Mouse (Mus musculus): ENCODE data around the gene Srbd1. TPM values are rescaled to one million over a fixed set of nuclear protein-coding genes. Genes with fewer than 3 reads are reported as not detected.

Gene Srbd1
- total and polyA plus RNA-seq, 3 experiments: 8.9 to 33.3 (median 26.6) TPM

GRCm38 (mm10) chr17:86089893-86090588 lies 54.9 kb downstream of the Srbd1 start:
- TF ChIP-seq POLR2AphosphoS5 (IDR thresholded peaks at IDR 0.05; ENCODE audit: insufficient replicate concordance, low read depth, low read length) (no peak), TAL1 (conservative IDR thresholded peaks at IDR 0.05; ENCODE audit: low read depth, low read length) (no peak), CTCF (IDR thresholded peaks at IDR 0.05; ENCODE audit: low read depth, low read length) (no peak), GATA2 (IDR thresholded peaks at IDR 0.05; ENCODE audit: borderline replicate concordance, low read depth, low read length) (no peak), GATA1 (IDR thresholded peaks at IDR 0.05; ENCODE audit: borderline replicate concordance, low read length) (no peak)
- DNase-seq (ENCODE audit: low spot score) (no peak), ATAC-seq (ENCODE audit: extremely low read depth, insufficient number of reproducible peaks, low FRiP score, poor library complexity, severe bottlenecking) (no peak)
- no peaks in the 10 kb centered on the region for H3K27me3 ChIP-seq (ENCODE audit: insufficient read depth, low read length)
- no peaks in the 10 kb centered on the region; the same call in 1 of the 2 replicates for H3K4me1 ChIP-seq (ENCODE audit: insufficient read depth, low read depth, low read length)
- no peaks in the 10 kb centered on the region for H3K9me3 ChIP-seq (replicated peaks)
- H3K36me3 ChIP-seq (replicated peaks): peaks cover 58% of the 10 kb centered on the region
- H3K4me3 ChIP-seq (ENCODE audit: low read depth, low read length): no peak overlapping the region

DNA sequence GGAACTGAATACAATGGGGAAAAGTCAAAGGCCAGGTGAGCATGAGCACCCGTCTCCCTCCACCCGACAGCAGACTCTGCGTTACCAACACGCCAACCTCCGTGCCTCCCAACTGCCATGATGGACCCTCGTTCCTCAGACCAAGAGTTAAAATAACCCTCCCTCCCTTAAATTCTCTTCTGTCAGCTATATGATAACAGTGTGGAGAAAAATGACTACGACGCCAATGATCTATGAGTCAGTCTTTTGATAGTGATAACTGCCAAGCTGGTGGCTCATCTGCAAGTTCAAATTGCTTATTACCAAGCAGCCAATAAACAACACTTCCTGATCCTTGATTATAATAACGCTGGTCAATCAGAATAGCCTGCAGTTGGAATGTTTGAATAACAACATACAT lies 57.1 kb downstream of the Srbd1 start:
- Histone ChIP-seq H3K4me1 (ENCODE audit: insufficient read depth, low read depth, low read length) (no peaks in the 10 kb centered on the region; the same call in 1 of the 2 replicates), H3K9me3 (replicated peaks) (no peaks in the 10 kb centered on the region), H3K27me3 (ENCODE audit: insufficient read depth, low read length) (no peaks in the 10 kb centered on the region), H3K36me3 (replicated peaks) (peaks cover 59% of the 10 kb centered on the region), H3K4me3 (ENCODE audit: low read depth, low read length) (no peak overlapping the region)
- TF ChIP-seq CTCF (IDR thresholded peaks at IDR 0.05; ENCODE audit: low read depth, low read length) (no peak), GATA1 (IDR thresholded peaks at IDR 0.05; ENCODE audit: borderline replicate concordance, low read length) (no peak), POLR2AphosphoS5 (IDR thresholded peaks at IDR 0.05; ENCODE audit: insufficient replicate concordance, low read depth, low read length) (no peak), TAL1 (conservative IDR thresholded peaks at IDR 0.05; ENCODE audit: low read depth, low read length) (no peak), GATA2 (IDR thresholded peaks at IDR 0.05; ENCODE audit: borderline replicate concordance, low read depth, low read length) (no peak)
- no peak for ATAC-seq (ENCODE audit: extremely low read depth, insufficient number of reproducible peaks, low FRiP score, poor library complexity, severe bottlenecking)
- DNase-seq (ENCODE audit: low spot score): no peak

DNA sequence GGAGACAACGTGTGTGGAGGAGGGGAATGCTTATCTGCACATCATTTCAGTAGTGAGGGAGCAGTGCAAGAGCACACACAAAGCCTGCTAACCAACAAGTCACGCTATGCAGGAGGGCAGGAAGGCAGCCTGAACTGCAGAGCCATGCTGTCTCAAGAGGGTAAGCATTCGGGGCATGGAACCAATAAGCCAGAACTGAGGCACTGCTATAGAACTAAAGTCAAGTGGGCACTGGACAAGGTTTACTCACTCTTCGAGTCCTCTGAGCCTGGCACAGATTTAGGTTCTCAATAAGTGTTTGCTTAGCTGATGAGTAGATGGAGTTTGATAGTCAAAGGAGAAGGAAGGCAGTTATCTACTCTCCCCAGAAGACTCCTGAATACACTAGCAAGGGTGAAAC lies 58.8 kb downstream of the Srbd1 start:
- Histone ChIP-seq H3K9me3 (replicated peaks) (no peaks in the 10 kb centered on the region), H3K4me1 (ENCODE audit: insufficient read depth, low read depth, low read length) (no peaks in the 10 kb centered on the region), H3K27me3 (ENCODE audit: insufficient read depth, low read length) (no peaks in the 10 kb centered on the region), H3K36me3 (replicated peaks) (peaks cover 57% of the 10 kb centered on the region), H3K4me3 (ENCODE audit: low read depth, low read length) (no peak overlapping the region)
- no peak for DNase-seq (ENCODE audit: low spot score)
- TF ChIP-seq GATA1 (IDR thresholded peaks at IDR 0.05; ENCODE audit: borderline replicate concordance, low read length): no peak
- no peak for TF ChIP-seq POLR2AphosphoS5 (IDR thresholded peaks at IDR 0.05; ENCODE audit: insufficient replicate concordance, low read depth, low read length)
- no peak for TF ChIP-seq CTCF (IDR thresholded peaks at IDR 0.05; ENCODE audit: low read depth, low read length)
- TF ChIP-seq TAL1 (conservative IDR thresholded peaks at IDR 0.05; ENCODE audit: low read depth, low read length): no peak
- no peak for TF ChIP-seq GATA2 (IDR thresholded peaks at IDR 0.05; ENCODE audit: borderline replicate concordance, low read depth, low read length)
- no peak for ATAC-seq (ENCODE audit: extremely low read depth, insufficient number of reproducible peaks, low FRiP score, poor library complexity, severe bottlenecking)

DNA sequence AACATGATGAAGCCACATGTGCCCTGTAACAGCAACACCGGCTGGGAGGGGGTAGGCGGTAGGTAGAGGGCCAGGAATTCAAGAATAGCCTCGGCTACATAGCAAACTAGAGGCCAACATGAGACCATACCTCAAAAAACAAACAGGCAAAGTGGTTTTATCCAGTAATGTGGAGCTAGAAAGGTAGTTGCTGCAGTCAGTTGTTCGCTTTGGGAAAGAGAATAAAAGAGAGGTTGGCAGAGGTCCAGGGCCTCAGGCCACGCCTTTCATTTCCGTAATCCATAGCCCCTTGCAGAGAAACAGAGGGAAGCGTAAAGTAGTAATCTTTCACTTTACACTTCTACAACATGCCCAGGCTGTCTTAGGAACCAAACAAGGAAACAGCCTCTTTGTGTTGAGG lies 61.8 kb downstream of the Srbd1 start:
- Histone ChIP-seq H3K36me3 (replicated peaks) (peaks cover 59% of the 10 kb centered on the region), H3K27me3 (ENCODE audit: insufficient read depth, low read length) (no peaks in the 10 kb centered on the region), H3K9me3 (replicated peaks) (no peaks in the 10 kb centered on the region), H3K4me1 (ENCODE audit: insufficient read depth, low read depth, low read length) (no peaks in the 10 kb centered on the region), H3K4me3 (ENCODE audit: low read depth, low read length) (no peak overlapping the region)
- DNase-seq (ENCODE audit: low spot score) (no peak), ATAC-seq (ENCODE audit: extremely low read depth, insufficient number of reproducible peaks, low FRiP score, poor library complexity, severe bottlenecking) (no peak)
- no peak for TF ChIP-seq POLR2AphosphoS5 (IDR thresholded peaks at IDR 0.05; ENCODE audit: insufficient replicate concordance, low read depth, low read length)
- TF ChIP-seq GATA2 (IDR thresholded peaks at IDR 0.05; ENCODE audit: borderline replicate concordance, low read depth, low read length): no peak
- TF ChIP-seq TAL1 (conservative IDR thresholded peaks at IDR 0.05; ENCODE audit: low read depth, low read length): no peak

GRCm38 (mm10) chr17:86078060-86078459 lies 66.9 kb downstream of the Srbd1 start:
- Histone ChIP-seq H3K27me3 (ENCODE audit: insufficient read depth, low read length) (no peaks in the 10 kb centered on the region), H3K36me3 (replicated peaks) (peaks cover 51% of the 10 kb centered on the region), H3K9me3 (replicated peaks) (no peaks in the 10 kb centered on the region), H3K4me3 (ENCODE audit: low read depth, low read length) (no peak overlapping the region), H3K4me1 (ENCODE audit: insufficient read depth, low read depth, low read length) (no peaks in the 10 kb centered on the region)
- ATAC-seq (ENCODE audit: extremely low read depth, insufficient number of reproducible peaks, low FRiP score, poor library complexity, severe bottlenecking): no peak
- TF ChIP-seq CTCF (IDR thresholded peaks at IDR 0.05; ENCODE audit: low read depth, low read length): no peak
- TF ChIP-seq POLR2AphosphoS5 (IDR thresholded peaks at IDR 0.05; ENCODE audit: insufficient replicate concordance, low read depth, low read length): no peak
- no peak for TF ChIP-seq GATA1 (IDR thresholded peaks at IDR 0.05; ENCODE audit: borderline replicate concordance, low read length)
- no peak for TF ChIP-seq TAL1 (conservative IDR thresholded peaks at IDR 0.05; ENCODE audit: low read depth, low read length)
- TF ChIP-seq GATA2 (IDR thresholded peaks at IDR 0.05; ENCODE audit: borderline replicate concordance, low read depth, low read length): no peak
- DNase-seq (ENCODE audit: low spot score): no peak

GRCm38 (mm10) chr17:86067444-86067843 lies 77.5 kb downstream of the Srbd1 start:
- Histone ChIP-seq H3K9me3 (replicated peaks) (no peaks in the 10 kb centered on the region), H3K4me1 (ENCODE audit: insufficient read depth, low read depth, low read length) (no peaks in the 10 kb centered on the region), H3K4me3 (ENCODE audit: low read depth, low read length) (no peak overlapping the region), H3K27me3 (ENCODE audit: insufficient read depth, low read length) (no peaks in the 10 kb centered on the region), H3K36me3 (replicated peaks) (peaks cover 41% of the 10 kb centered on the region)
- ATAC-seq (ENCODE audit: extremely low read depth, insufficient number of reproducible peaks, low FRiP score, poor library complexity, severe bottlenecking) (no peak), DNase-seq (ENCODE audit: low spot score) (no peak)
- TF ChIP-seq GATA2 (IDR thresholded peaks at IDR 0.05; ENCODE audit: borderline replicate concordance, low read depth, low read length): no peak
- TF ChIP-seq CTCF (IDR thresholded peaks at IDR 0.05; ENCODE audit: low read depth, low read length): no peak
- no peak for TF ChIP-seq GATA1 (IDR thresholded peaks at IDR 0.05; ENCODE audit: borderline replicate concordance, low read length)
- no peak for TF ChIP-seq POLR2AphosphoS5 (IDR thresholded peaks at IDR 0.05; ENCODE audit: insufficient replicate concordance, low read depth, low read length)
- TF ChIP-seq TAL1 (conservative IDR thresholded peaks at IDR 0.05; ENCODE audit: low read depth, low read length): no peak
